Mouse (Mus musculus) lung, postnatal 0 days (tissue): Measurements from ENCODE around the gene Dhx40.

ENCODE experiments used
- CTCF ChIP-seq: IDR thresholded peaks from 2 replicates; pipeline ENCODE4 v1.5.1; 2016; ENCODE audit warnings: antibody characterized with exemption, mild to moderate bottlenecking
- EP300 ChIP-seq: IDR thresholded peaks from 2 replicates; pipeline ENCODE4 v1.6.1; 2016; ENCODE audit warnings: antibody characterized with exemption, mild to moderate bottlenecking, control low read depth

DNA sequence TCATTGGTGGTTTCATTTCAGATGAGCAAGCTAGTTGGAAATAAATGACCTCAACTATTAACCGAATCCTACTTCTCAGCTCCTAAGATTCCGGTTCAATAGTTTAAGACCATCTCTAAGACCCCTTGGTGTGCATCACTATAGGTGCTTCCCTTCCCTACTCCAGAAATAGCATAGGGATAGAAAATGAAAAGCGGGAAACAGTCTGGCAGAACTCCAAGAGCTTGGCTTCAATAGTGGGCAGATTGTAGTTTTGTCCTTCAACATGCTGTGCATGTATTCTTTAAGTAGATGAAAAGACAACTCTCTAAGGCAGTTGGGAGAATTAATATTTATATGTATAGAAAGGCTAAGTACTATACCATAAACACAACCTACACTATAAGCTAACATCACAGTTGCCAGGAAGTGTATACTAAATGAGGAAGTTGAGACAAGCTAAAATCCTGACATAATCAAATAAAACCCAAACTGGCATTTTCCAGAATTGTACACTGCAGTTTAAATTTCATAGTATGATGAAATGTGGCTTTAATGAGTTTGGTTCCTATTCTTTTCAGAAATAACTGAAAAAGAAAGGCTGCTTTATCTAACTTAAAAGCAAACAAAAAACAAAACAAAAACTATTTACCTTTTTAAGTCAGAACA lies 57.6 kb downstream of the Dhx40 start:
- TF ChIP-seq CTCF (no peak), EP300 (no peak)
